Mouse (Mus musculus) liver, embryonic 12.5 days (tissue): Measurements from ENCODE around the gene Klk9. TPM values are rescaled to one million over a fixed set of nuclear protein-coding genes. Genes with fewer than 3 reads are reported as not detected.

Experiments used
- ATAC-seq: fragments of 200-750 bp; cut with Nextera tagmentation; 2 replicates; pipeline ENCODE4 v1.8.0; 2017; ENCODE audit warnings: moderate number of reproducible peaks, mild to moderate bottlenecking, moderate library complexity
- H3K27ac ChIP-seq: fragments of 300-500 bp; sonication (generic); 2 replicates; pipeline ENCODE4 v1.5.1; 2016; ENCODE audit warnings: mild to moderate bottlenecking
- H3K27me3 ChIP-seq: fragments of 300-500 bp; sonication (generic); replicated peaks from 2 replicates; pipeline ENCODE4 v1.6.1; 2016; ENCODE audit warnings: mild to moderate bottlenecking, moderate library complexity
- H3K36me3 ChIP-seq: fragments of 300-500 bp; sonication (generic); 2 replicates; pipeline ENCODE4 v1.6.1; 2016; ENCODE audit warnings: mild to moderate bottlenecking, moderate library complexity
- H3K4me1 ChIP-seq: fragments of 300-500 bp; sonication (generic); 2 replicates; pipeline ENCODE4 v1.6.1; 2016
- H3K4me2 ChIP-seq: fragments of 300-500 bp; sonication (generic); 2 replicates; pipeline ENCODE4 v1.6.1; 2016; ENCODE audit warnings: mild to moderate bottlenecking, moderate library complexity
- H3K4me3 ChIP-seq: fragments of 300-500 bp; sonication (generic); 2 replicates; pipeline ENCODE4 v1.5.1; 2016; ENCODE audit warnings: mild to moderate bottlenecking, moderate library complexity
- H3K9ac ChIP-seq: fragments of 300-500 bp; sonication (generic); 2 replicates; pipeline ENCODE4 v1.6.1; 2016; ENCODE audit warnings: mild to moderate bottlenecking, moderate library complexity
- H3K9me3 ChIP-seq: fragments of 300-500 bp; sonication (generic); replicated peaks from 2 replicates; pipeline ENCODE4 v1.6.1; 2016; ENCODE audit warnings: mild to moderate bottlenecking, moderate library complexity
- WGBS: fragments of 180-500 bp; shearing (Covaris S2); methylation state at CpG from one replicate; pipeline ENCODE4 v1.1.7; 2016; ENCODE audit not compliant: insufficient replicate concordance; 5-methylcytosine and 5-hydroxymethylcytosine counted together
- polyA plus RNA-seq: library from polyadenylated mRNA; unstranded; fragments of >200 nt; fragmentation: Nextera tagmentation; extraction: Ambion mirVana; gene quantifications from 2 replicates; pipeline ENCODE4 v1.2.1, GENCODE M21; 2016

Gene Klk9
- polyA plus RNA-seq, 1 experiment from 2014 or later: not detected

DNA sequence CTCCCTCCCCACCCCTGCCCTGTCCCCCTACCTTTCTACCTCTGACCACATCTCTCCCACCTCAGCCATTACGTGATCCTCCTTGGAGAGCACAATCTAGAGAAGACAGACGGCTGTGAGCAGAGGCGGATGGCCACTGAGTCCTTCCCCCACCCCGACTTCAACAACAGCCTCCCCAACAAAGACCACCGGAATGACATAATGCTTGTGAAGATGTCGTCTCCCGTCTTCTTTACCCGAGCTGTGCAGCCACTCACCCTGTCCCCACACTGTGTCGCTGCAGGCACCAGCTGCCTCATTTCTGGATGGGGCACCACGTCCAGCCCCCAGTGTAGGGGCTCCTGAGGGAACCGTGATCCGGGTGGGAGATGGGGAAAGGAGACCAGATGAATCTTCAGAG is 14.3 kb upstream of the Klk9 start:
- Histone ChIP-seq H3K27ac (no peak overlapping the region), H3K4me2 (no peak overlapping the region), H3K4me1 (no peaks in the 10 kb centered on the region), H3K9me3 (no peaks in the 10 kb centered on the region), H3K9ac (no peak overlapping the region), H3K27me3 (0 out of 2 replicates have a peak, but pooled peaks cover under 1% of the 10 kb centered on the region), H3K36me3 (no peaks in the 10 kb centered on the region), H3K4me3 (no peak overlapping the region)
- WGBS: 74% methylated on average over 12 of the region's 12 CpGs
- no peak for ATAC-seq

DNA sequence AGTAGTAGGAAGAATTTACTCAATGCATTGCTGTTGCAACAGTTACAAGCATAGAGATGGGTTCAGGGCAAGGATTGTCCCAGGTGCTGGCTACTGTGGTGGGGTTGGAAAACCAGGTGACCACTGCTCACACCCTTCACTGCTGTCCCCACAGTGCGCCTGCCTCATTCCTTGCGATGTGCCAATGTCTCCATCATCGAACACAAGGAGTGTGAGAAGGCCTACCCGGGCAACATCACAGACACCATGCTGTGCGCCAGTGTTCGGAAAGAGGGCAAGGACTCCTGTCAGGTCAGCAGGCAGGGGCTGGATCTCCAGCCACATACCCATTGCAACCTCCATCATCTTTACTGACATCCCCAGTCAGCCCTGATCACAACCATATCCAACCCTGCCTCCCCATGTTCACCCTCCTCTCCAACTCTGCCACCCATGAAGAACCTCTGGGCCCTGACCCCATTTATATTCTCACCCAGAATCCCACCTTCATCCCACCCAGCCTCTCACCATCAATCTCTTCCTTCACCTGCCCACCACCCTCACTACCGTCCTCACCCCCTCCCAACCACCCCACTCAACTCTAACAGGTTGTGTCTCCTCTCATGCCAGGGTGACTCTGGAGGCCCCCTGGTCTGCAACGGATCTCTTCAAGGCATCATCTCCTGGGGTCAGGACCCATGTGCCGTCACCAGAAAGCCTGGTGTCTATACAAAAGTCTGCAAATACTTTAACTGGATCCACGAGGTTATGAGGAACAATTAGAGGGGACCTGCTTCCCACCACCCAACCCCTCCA is 13.3 kb upstream of the Klk9 start:
- Histone ChIP-seq H3K27me3 (peaks cover 10% of the 10 kb centered on the region), H3K27ac (no peak overlapping the region), H3K36me3 (no peaks in the 10 kb centered on the region), H3K9me3 (no peaks in the 10 kb centered on the region), H3K4me2 (no peak overlapping the region), H3K9ac (no peak overlapping the region), H3K4me3 (no peak overlapping the region), H3K4me1 (no peaks in the 10 kb centered on the region)
- 68% methylated on average over 10 of the region's 10 CpGs for WGBS
- no peak for ATAC-seq

DNA sequence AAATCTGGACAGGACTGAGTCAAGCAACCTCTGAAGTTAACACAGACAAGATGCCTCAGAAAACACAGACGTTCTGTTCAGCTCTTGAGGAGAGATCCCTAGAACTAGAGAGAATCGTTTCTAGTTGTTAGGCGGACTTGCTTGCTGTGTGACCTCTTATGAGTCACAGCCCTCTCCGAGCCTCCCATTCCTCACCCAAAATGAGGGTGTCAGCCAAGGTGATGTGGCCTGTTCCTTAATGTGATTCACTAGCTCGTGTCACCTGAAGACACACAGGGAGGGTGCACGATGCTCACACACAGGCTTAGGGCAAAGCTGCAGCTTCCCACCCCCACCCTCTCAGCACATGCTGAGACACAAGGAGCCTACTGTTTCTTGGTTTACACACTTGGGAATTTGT is 11.4 kb upstream of the Klk9 start:
- ATAC-seq: no peak
- Histone ChIP-seq H3K4me3 (no peak overlapping the region), H3K27me3 (peaks cover 26% of the 10 kb centered on the region), H3K4me1 (no peaks in the 10 kb centered on the region), H3K4me2 (no peak overlapping the region), H3K27ac (no peak overlapping the region), H3K9me3 (no peaks in the 10 kb centered on the region), H3K9ac (no peak overlapping the region), H3K36me3 (no peaks in the 10 kb centered on the region)
- WGBS: 51% methylated on average over 6 of the region's 6 CpGs

DNA sequence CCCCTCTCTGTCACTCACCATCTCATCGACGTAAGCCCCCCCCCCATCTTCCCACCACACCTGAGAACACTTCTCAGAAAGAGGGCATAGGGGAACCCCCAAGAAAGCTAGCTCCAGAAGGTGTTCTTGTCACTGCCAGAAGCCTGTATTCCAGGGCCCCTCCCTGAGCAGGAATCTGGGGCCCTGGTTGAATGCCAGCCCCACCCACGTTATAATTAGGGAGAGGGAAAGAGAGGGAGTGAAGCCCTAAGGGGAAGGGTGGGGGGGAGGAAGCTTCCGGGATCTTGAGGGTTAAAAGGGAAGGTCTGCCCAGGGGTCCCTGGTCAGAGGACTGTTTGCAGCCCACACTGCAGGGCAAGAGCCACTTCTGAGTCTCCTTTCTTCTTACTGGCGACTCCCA is 10.9 kb upstream of the Klk9 start, which contains the start of gene Klk10:
TSS of gene Klk10 (plus strand) at position 290 of the 400 bp plus-strand sequence.
- ATAC-seq: no peak
- 29% methylated on average over 5 of the region's 5 CpGs for WGBS
- Histone ChIP-seq H3K27me3 (peaks cover 26% of the 10 kb centered on the region), H3K27ac (no peak within 1 kb of the TSS), H3K4me1 (no peaks in the 10 kb centered on the region), H3K4me3 (no peak within 1 kb of the TSS), H3K9me3 (no peaks in the 10 kb centered on the region), H3K9ac (no peak within 1 kb of the TSS), H3K36me3 (no peaks in the 10 kb centered on the region), H3K4me2 (no peak within 1 kb of the TSS)

DNA sequence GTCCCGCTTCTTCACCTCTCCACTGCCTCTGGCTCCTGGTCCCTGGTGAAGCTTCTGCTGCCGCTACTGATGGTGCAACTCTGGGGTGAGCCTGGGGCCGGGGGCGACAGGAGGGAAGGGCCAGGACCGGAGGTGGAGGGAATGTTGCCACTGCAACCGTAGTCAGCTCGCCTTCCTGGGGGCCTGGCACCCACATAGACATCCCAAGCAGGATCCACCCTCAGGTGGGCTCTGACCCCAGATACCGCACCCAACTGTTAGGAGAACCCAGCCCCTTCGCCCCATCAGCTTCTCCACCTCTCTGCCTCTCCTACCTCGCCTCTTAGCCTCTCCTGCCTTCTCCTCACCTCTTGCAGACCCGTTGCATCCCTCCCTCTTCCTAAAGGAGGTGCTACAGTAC is 10.2 kb upstream of the Klk9 start:
- no peak overlapping the region for H3K4me2 ChIP-seq
- H3K27me3 ChIP-seq: peaks cover 26% of the 10 kb centered on the region
- no peaks in the 10 kb centered on the region for H3K4me1 ChIP-seq
- 71% methylated on average over 11 of the region's 11 CpGs for WGBS
- ATAC-seq: no peak
- no peak overlapping the region for H3K9ac ChIP-seq
- H3K27ac ChIP-seq: no peak overlapping the region
- H3K4me3 ChIP-seq: no peak overlapping the region
- no peaks in the 10 kb centered on the region for H3K9me3 ChIP-seq
- no peaks in the 10 kb centered on the region for H3K36me3 ChIP-seq

DNA sequence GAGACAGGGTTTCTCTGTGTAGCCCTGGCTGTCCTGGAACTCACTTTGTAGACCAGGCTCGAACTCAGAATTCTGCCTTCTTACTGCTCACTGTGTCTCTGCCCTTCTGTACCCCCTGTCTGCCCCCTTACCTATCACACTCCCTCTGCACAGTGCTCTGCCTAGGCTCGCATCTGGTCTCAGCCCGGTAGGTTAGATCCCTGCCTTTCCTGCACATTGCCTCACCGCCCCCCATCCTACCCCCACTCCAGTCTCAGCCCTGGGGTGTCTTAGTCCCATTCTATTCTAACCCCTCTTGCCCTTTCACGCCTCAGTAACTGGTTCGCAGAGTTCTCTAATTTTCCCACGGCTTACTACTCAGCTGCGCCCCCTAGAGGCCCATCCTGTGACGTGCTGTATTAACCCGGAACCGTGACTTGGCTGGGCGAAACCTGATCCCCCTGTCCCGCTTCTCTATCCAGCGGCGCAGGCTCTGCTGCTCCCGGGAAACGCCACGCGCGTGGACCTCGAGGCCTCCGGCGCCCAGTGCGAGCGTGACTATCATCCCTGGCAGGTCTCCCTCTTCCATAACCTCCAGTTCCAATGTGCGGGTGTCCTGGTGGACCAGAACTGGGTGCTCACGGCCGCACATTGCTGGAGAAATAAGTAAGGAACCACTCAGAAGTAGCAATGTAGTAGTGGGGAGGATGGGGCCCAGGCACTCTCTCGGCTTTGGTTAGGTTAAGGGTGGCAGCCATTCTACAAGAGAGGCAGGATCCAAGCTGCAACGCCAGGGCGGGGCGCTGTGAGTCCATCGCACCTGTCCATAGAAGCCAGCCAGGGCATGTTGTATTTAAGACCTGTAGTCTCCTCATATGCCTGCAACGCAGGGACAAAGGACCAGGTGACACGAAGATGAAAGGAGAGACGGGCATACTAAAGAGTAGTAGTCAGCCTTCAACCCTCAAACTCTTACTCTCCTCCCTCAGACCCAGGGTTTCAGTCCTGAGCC is 9.1 kb upstream of the Klk9 start:
- WGBS: 7% methylated on average over 36 of the region's 36 CpGs
- H3K36me3 ChIP-seq: no peaks in the 10 kb centered on the region
- peak; percentile 27; the same call in 1 of the 2 replicates for ATAC-seq
- H3K4me2 ChIP-seq: peak overlapping the region; percentile 61
- H3K27me3 ChIP-seq: peaks cover 26% of the 10 kb centered on the region
- H3K4me1 ChIP-seq: no peaks in the 10 kb centered on the region
- H3K9me3 ChIP-seq: no peaks in the 10 kb centered on the region
- peak overlapping the region; percentile 21; the same call in 1 of the 2 replicates for H3K4me3 ChIP-seq
- H3K27ac ChIP-seq: no peak overlapping the region
- H3K9ac ChIP-seq: no peak overlapping the region

DNA sequence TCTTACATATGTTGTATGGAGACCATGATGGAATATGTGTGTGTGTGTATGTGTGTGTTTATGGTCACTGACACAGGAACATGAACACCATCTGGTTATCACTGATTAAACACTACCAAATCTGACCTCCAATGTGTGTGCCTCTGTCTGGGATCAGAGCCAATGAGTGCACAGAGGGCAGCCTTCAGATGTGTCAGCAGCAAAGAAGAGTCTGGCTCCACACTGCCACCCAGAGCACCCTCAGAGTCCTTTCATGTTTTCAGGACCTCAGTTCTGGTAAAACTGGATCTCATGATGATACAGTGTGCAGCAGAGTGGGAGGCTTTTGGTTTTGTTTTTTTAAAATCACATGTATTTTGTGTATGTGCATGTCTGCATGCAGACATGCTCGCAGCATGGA is 6.4 kb upstream of the Klk9 start:
- no peak overlapping the region for H3K4me2 ChIP-seq
- no peak overlapping the region for H3K9ac ChIP-seq
- 63% methylated on average over 1 of the region's 1 CpGs for WGBS
- no peak for ATAC-seq
- H3K27me3 ChIP-seq: peaks cover 26% of the 10 kb centered on the region
- H3K9me3 ChIP-seq: no peaks in the 10 kb centered on the region
- no peak overlapping the region for H3K27ac ChIP-seq
- H3K36me3 ChIP-seq: no peaks in the 10 kb centered on the region
- H3K4me1 ChIP-seq: no peaks in the 10 kb centered on the region
- H3K4me3 ChIP-seq: no peak overlapping the region

DNA sequence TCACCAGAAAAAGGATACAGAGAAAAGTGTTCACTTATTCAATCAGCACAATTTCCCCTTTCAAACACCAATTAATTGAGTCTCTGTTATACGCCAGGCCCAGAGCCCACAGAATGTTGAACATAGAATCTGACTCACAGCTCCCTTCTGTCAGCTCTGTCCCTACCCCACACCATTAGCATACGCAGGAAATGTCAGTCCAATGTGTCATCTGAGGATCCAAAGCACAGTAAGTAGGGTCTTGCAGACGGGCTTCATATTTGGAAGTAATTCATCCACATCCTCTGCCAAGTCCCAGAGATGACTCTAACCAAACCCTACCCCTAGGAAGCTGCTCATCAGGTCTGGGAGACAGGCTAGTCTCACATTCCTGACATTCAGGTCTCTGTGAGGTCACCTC is 3.6 kb upstream of the Klk9 start:
- no peak overlapping the region for H3K27ac ChIP-seq
- WGBS: 55% methylated on average over 3 of the region's 3 CpGs

DNA sequence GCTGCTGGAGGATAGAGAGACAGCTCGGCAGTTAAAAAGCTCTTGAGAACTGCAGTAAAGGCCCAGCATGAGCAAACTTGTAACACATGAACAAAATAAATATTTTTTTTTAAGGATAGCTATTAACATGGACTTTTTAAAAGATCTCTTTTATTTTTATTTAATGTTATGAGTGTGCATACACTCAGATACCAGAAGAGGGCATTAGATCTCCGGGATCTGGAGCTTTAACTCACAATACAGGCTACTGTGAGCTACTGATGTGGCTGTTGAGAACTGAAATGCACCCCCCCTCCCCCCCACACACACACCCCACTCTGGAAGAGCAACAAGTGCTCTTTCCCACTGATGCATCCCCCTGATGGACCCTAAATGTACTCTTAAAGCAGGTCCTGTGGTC is 2.4 kb upstream of the Klk9 start:
- no peak overlapping the region for H3K9ac ChIP-seq
- H3K36me3 ChIP-seq: no peaks in the 10 kb centered on the region
- peaks cover 7% of the 10 kb centered on the region; the same call in 1 of the 2 replicates for H3K27me3 ChIP-seq
- H3K27ac ChIP-seq: no peak overlapping the region
- no peak for ATAC-seq
- no peak overlapping the region for H3K4me2 ChIP-seq
- H3K9me3 ChIP-seq: no peaks in the 10 kb centered on the region
- H3K4me1 ChIP-seq: no peaks in the 10 kb centered on the region
- WGBS: 43% methylated on average over 2 of the region's 2 CpGs
- H3K4me3 ChIP-seq: no peak overlapping the region

More for the DNA sequence above, 3.6 kb upstream of the Klk9 start:
- H3K4me2 ChIP-seq: no peak overlapping the region
- no peak for ATAC-seq
- H3K4me3 ChIP-seq: no peak overlapping the region
- H3K9ac ChIP-seq: no peak overlapping the region
- no peaks in the 10 kb centered on the region for H3K9me3 ChIP-seq
- no peaks in the 10 kb centered on the region for H3K4me1 ChIP-seq
- no peaks in the 10 kb centered on the region for H3K36me3 ChIP-seq
- peaks cover 19% of the 10 kb centered on the region for H3K27me3 ChIP-seq

DNA sequence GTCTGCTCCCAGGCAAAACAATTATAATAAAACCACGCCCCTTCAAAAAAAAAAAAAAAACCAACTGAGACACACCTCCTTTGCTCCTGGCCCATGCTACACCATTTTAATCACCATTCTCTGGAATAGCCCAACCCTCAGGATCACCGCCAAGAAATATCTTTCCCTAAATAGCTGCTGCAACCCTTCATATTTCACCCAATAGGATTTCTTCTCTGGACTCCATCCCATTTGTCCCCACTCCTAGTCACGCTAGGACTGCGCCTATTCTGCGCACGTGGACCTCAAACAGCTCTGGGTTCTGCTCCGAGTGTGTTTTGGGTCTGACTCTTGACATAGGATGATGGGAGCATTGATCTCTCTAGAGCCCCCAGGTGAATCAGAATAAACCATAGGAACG is 4.7 kb downstream of the Klk9 start:
- H3K9ac ChIP-seq: no peak overlapping the region
- H3K4me2 ChIP-seq: peak overlapping the region; percentile 67
- no peak for ATAC-seq
- H3K27ac ChIP-seq: no peak overlapping the region
- H3K27me3 ChIP-seq: peaks cover 37% of the 10 kb centered on the region
- H3K4me1 ChIP-seq: peaks cover 7% of the 10 kb centered on the region; the same call in 1 of the 2 replicates
- peak overlapping the region; percentile 50 for H3K4me3 ChIP-seq
- H3K9me3 ChIP-seq: no peaks in the 10 kb centered on the region
- 14% methylated on average over 8 of the region's 8 CpGs for WGBS
- H3K36me3 ChIP-seq: no peaks in the 10 kb centered on the region

DNA sequence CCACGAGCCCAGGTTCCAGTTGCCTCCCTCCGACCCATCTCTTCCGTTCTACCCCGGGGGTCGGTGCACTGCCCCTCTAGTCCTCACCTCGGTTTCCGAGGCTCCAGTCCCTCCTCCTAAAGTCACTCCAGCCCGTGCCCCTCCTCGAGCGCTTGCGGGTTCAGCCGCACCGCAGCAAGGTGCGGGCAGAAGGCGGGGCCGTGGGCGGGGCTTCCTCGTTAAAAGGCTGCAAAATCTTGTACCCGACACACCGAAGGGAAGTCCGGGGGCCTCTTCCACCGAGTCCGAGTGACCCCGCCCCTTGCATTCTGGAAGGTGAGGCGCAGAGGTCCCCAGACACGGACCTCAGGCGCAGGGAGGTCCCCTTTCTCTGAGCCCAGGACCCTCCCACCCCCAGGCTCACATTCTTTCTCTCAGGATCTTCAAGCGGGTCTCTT is 5.7 kb downstream of the Klk9 start, which contains the start of gene Klk8:
TSS of gene Klk8 (plus strand) at position 245 of the 437 bp plus-strand sequence.
- no peak for ATAC-seq
- H3K4me3 ChIP-seq: peak within 1 kb of the TSS; percentile 50
- no peak within 1 kb of the TSS for H3K9ac ChIP-seq
- no peak within 1 kb of the TSS for H3K27ac ChIP-seq
- WGBS: under 1% methylated on average over 28 of the region's 28 CpGs
- H3K27me3 ChIP-seq: peaks cover 37% of the 10 kb centered on the region
- no peaks in the 10 kb centered on the region for H3K36me3 ChIP-seq
- H3K9me3 ChIP-seq: no peaks in the 10 kb centered on the region
- H3K4me1 ChIP-seq: peaks cover 7% of the 10 kb centered on the region; the same call in 1 of the 2 replicates
- H3K4me2 ChIP-seq: peak within 1 kb of the TSS; percentile 67
